Mouse (Mus musculus) small intestine, adult 2 months (tissue): Measurements from ENCODE around the gene Nmur2. TPM values are rescaled to one million over a fixed set of nuclear protein-coding genes. Genes with fewer than 3 reads are reported as not detected.

Experiments used
- H3K27ac ChIP-seq: fragments of 200-500 bp; 2 replicates; pipeline ENCODE4 v1.5.1; 2012; ENCODE audit warnings: low read depth, low read length, control low read depth, inconsistent platforms; ENCODE audit not compliant: insufficient read depth
- H3K27me3 ChIP-seq: fragments of 200-500 bp; 2 replicates; pipeline ENCODE4 v1.6.1; 2012; ENCODE audit warnings: mild to moderate bottlenecking, moderate library complexity, low read length, inconsistent platforms; ENCODE audit not compliant: control insufficient read depth, insufficient read depth
- H3K36me3 ChIP-seq: fragments of 200-500 bp; 2 replicates; pipeline ENCODE4 v1.6.1; 2012; ENCODE audit warnings: mild to moderate bottlenecking, low read length, control low read depth, inconsistent platforms; ENCODE audit not compliant: control insufficient read depth, insufficient read depth
- H3K4me1 ChIP-seq: fragments of 200-500 bp; 2 replicates; pipeline ENCODE4 v1.6.1; 2012; ENCODE audit warnings: low read length, inconsistent platforms, mixed read lengths; ENCODE audit not compliant: control insufficient read depth, insufficient read depth, insufficient read length
- H3K4me3 ChIP-seq: fragments of 200-500 bp; 2 replicates; pipeline ENCODE4 v1.5.1; 2012; ENCODE audit warnings: low read depth, mild to moderate bottlenecking, control low read depth, inconsistent platforms, low read length, moderate library complexity
- CTCF ChIP-seq: fragments of 200-500 bp; IDR thresholded peaks from 2 replicates; pipeline ENCODE4 v1.5.1; 2012; ENCODE audit warnings: low read depth, mild to moderate bottlenecking, control low read depth, inconsistent platforms, low read length, moderate library complexity, mixed read lengths; ENCODE audit not compliant: insufficient replicate concordance, insufficient read length; ENCODE audit errors: extremely low read depth
- POLR2A ChIP-seq: fragments of 200-500 bp; IDR thresholded peaks from 2 replicates; pipeline ENCODE4 v1.6.1; 2012; ENCODE audit warnings: low read depth, mild to moderate bottlenecking, control low read depth, inconsistent platforms, low read length, moderate library complexity
- WGBS: fragments of 180-500 bp; shearing (Covaris S2); methylation state at CpG from one replicate; pipeline ENCODE4 v1.1.7; 2018; 5-methylcytosine and 5-hydroxymethylcytosine counted together
- polyA plus RNA-seq: library from polyadenylated mRNA; depleted of rRNA; stranded (reverse); fragments of >200 nt; gene quantifications from 2 replicates; pipeline ENCODE4 v1.2.3, GENCODE M21; 2012

The Nmur2 gene
- polyA plus RNA-seq, 1 experiment: 1.3 TPM

- Histone ChIP-seq H3K36me3 (no peaks in the 10 kb centered on the region), H3K27me3 (no peaks in the 10 kb centered on the region), H3K4me3 (no peak overlapping the region), H3K27ac (no peak overlapping the region), H3K4me1 (peaks cover 4% of the 10 kb centered on the region; the same call in 1 of the 2 replicates)
- TF ChIP-seq POLR2A (no peak), CTCF (no peak)
- WGBS: 75% methylated on average over 7 of the region's 7 CpGs
Measured at GRCm38 (mm10) chr11:56054439-56054838, 13.6 kb upstream of the Nmur2 start.

GRCm38 (mm10) chr11:56026854-56027253, 14.0 kb downstream of the Nmur2 start:
- Histone ChIP-seq H3K27me3 (no peaks in the 10 kb centered on the region), H3K27ac (no peak overlapping the region), H3K4me3 (no peak overlapping the region), H3K4me1 (no peaks in the 10 kb centered on the region), H3K36me3 (no peaks in the 10 kb centered on the region)
- 80% methylated on average over 10 of the region's 10 CpGs for WGBS
- TF ChIP-seq POLR2A (no peak), CTCF (no peak)

- Histone ChIP-seq H3K27me3 (no peaks in the 10 kb centered on the region), H3K4me3 (no peak overlapping the region), H3K27ac (no peak overlapping the region), H3K36me3 (no peaks in the 10 kb centered on the region), H3K4me1 (no peaks in the 10 kb centered on the region)
- 74% methylated on average over 10 of the region's 10 CpGs for WGBS
- no peak for TF ChIP-seq POLR2A
- TF ChIP-seq CTCF: no peak
Measured at GRCm38 (mm10) chr11:56025746-56026570, 14.9 kb downstream of the Nmur2 start.

- TF ChIP-seq POLR2A (no peak), CTCF (no peak)
- H3K4me1 ChIP-seq: no peaks in the 10 kb centered on the region
- H3K27me3 ChIP-seq: no peaks in the 10 kb centered on the region
Measured at GRCm38 (mm10) chr11:56013510-56014057, 27.2 kb downstream of the Nmur2 start.

GRCm38 (mm10) chr11:56012396-56012795, 28.4 kb downstream of the Nmur2 start:
- Histone ChIP-seq H3K27ac (no peak overlapping the region), H3K36me3 (no peaks in the 10 kb centered on the region), H3K27me3 (no peaks in the 10 kb centered on the region), H3K4me3 (no peak overlapping the region), H3K4me1 (no peaks in the 10 kb centered on the region)
- TF ChIP-seq CTCF: no peak
- TF ChIP-seq POLR2A: no peak
- WGBS: 69% methylated on average over 2 of the region's 2 CpGs

More at GRCm38 (mm10) chr11:56013510-56014057, 27.2 kb downstream of the Nmur2 start:
- WGBS: 30% methylated on average over 9 of the region's 9 CpGs
- Histone ChIP-seq H3K36me3 (no peaks in the 10 kb centered on the region), H3K27ac (no peak overlapping the region), H3K4me3 (no peak overlapping the region)

- Histone ChIP-seq H3K27me3 (no peaks in the 10 kb centered on the region), H3K27ac (no peak overlapping the region), H3K36me3 (no peaks in the 10 kb centered on the region), H3K4me3 (no peak overlapping the region), H3K4me1 (no peaks in the 10 kb centered on the region)
- TF ChIP-seq POLR2A (no peak), CTCF (no peak)
- 61% methylated on average over 3 of the region's 3 CpGs for WGBS
Measured at GRCm38 (mm10) chr11:56008277-56008676, 32.5 kb downstream of the Nmur2 start.

GRCm38 (mm10) chr11:55992799-55993198, 48.0 kb downstream of the Nmur2 start:
- Histone ChIP-seq H3K36me3 (no peaks in the 10 kb centered on the region), H3K4me1 (no peaks in the 10 kb centered on the region), H3K27ac (no peak overlapping the region), H3K4me3 (no peak overlapping the region), H3K27me3 (no peaks in the 10 kb centered on the region)
- 47% methylated on average over 1 of the region's 1 CpGs for WGBS
- no peak for TF ChIP-seq POLR2A
- TF ChIP-seq CTCF: peak; percentile 6; the same call in 1 of the 2 replicates
